Mouse (Mus musculus) lung, adult 2 months (tissue): ENCODE measurements around the gene Gm45711. TPM values are rescaled to one million over a fixed set of nuclear protein-coding genes. Genes with fewer than 3 reads are reported as not detected.

Experiments
- DNase-seq: peaks from one replicate; pipeline ENCODE4 v3.0.0; 2022
- H3K4me1 ChIP-seq: fragments of 200-500 bp; 2 replicates; pipeline ENCODE4 v1.6.1; 2011; ENCODE audit warnings: low read length; ENCODE audit not compliant: control insufficient read depth, insufficient read depth
- H3K4me3 ChIP-seq: fragments of 200-500 bp; replicated peaks from 2 replicates; pipeline ENCODE3; 2011; ENCODE audit warnings: low read depth, mild to moderate bottlenecking, control low read depth, low read length; ENCODE audit errors: extremely low read depth
- CTCF ChIP-seq: fragments of 200-500 bp; IDR thresholded peaks from 2 replicates; pipeline ENCODE4 v1.5.1; 2011; ENCODE audit warnings: mild to moderate bottlenecking, low read length, control low read depth; ENCODE audit not compliant: insufficient read depth
- POLR2A ChIP-seq: fragments of 200-500 bp; IDR thresholded peaks from 2 replicates; pipeline ENCODE4 v1.6.1; 2011; ENCODE audit warnings: low read depth, mild to moderate bottlenecking, control low read depth, low read length, borderline replicate concordance; ENCODE audit errors: extremely low read depth
- WGBS: fragments of 180-500 bp; shearing (Covaris S2); methylation state at CpG from one replicate; pipeline ENCODE4 v1.1.7; 2018; 5-methylcytosine and 5-hydroxymethylcytosine counted together
- polyA plus RNA-seq: library from polyadenylated mRNA; depleted of rRNA; stranded (reverse); fragments of >200 nt; gene quantifications from 2 replicates; pipeline ENCODE4 v1.2.3, GENCODE M21; 2012; rRNA removed

Gene Gm45711
- polyA plus RNA-seq, 1 experiment: not detected

GRCm38 (mm10) chr8:104242038-104242644 lies 67.7 kb downstream of the Gm45711 start:
- DNase-seq: no peak
- H3K4me3 ChIP-seq: no peak overlapping the region
- peaks cover 5% of the 10 kb centered on the region for H3K4me1 ChIP-seq
- TF ChIP-seq POLR2A (no peak), CTCF (no peak)
- 79% methylated on average over 12 of the region's 12 CpGs for WGBS

- 49% methylated on average over 10 of the region's 10 CpGs for WGBS
- DNase-seq: no peak
Measured at GRCm38 (mm10) chr8:104239418-104239861, 70.4 kb downstream of the Gm45711 start.

GRCm38 (mm10) chr8:104234573-104234972 lies 75.3 kb downstream of the Gm45711 start:
- TF ChIP-seq CTCF (0 out of 2 replicates have a peak, but pooled peaks have one; percentile 24), POLR2A (no peak)
- DNase-seq: no peak
- H3K4me3 ChIP-seq: no peak overlapping the region
- 58% methylated on average over 6 of the region's 6 CpGs for WGBS
- H3K4me1 ChIP-seq: no peaks in the 10 kb centered on the region

More at GRCm38 (mm10) chr8:104239418-104239861, 70.4 kb downstream of the Gm45711 start:
- no peak for TF ChIP-seq CTCF
- TF ChIP-seq POLR2A: no peak
- Histone ChIP-seq H3K4me3 (no peak overlapping the region), H3K4me1 (no peaks in the 10 kb centered on the region)

GRCm38 (mm10) chr8:104232919-104233318 lies 77.0 kb downstream of the Gm45711 start:
- WGBS: 88% methylated on average over 5 of the region's 5 CpGs

GRCm38 (mm10) chr8:104232039-104232438 lies 77.8 kb downstream of the Gm45711 start:
- Histone ChIP-seq H3K4me3 (no peak overlapping the region), H3K4me1 (no peaks in the 10 kb centered on the region)
- no peak for DNase-seq
- WGBS: 97% methylated on average over 4 of the region's 4 CpGs
- TF ChIP-seq POLR2A (no peak), CTCF (no peak)

More at GRCm38 (mm10) chr8:104232919-104233318, 77.0 kb downstream of the Gm45711 start:
- Histone ChIP-seq H3K4me3 (no peak overlapping the region), H3K4me1 (no peaks in the 10 kb centered on the region)
- no peak for DNase-seq
- TF ChIP-seq POLR2A (no peak), CTCF (no peak)

Other genes starting within 250 kb of the Gm45711 start
- 515 and 566 TPM in 2 replicates for gene Cdh5, start 208.5 kb downstream of the Gm45711 start, polyA plus RNA-seq
- 0.62 and 1.3 TPM in 2 replicates for gene Bean1, start 139.6 kb downstream of the Gm45711 start, polyA plus RNA-seq
- 21.9 and 25.0 TPM in 2 replicates for gene Tk2, start 61.5 kb downstream of the Gm45711 start, polyA plus RNA-seq
- gene Cklf, start 59.2 kb downstream of the Gm45711 start, polyA plus RNA-seq: 6.1 and 9.5 TPM in 2 replicates
- not detected in 2 replicates for gene Cmtm2a, start 16.9 kb downstream of the Gm45711 start, polyA plus RNA-seq
- gene Cmtm1, start 64 bp upstream of the Gm45711 start, polyA plus RNA-seq: not detected in 2 replicates
- not detected in 2 replicates for gene Gm11020, start 11.5 kb upstream of the Gm45711 start, polyA plus RNA-seq
- gene Cmtm2b, start 12.1 kb upstream of the Gm45711 start, polyA plus RNA-seq: not detected in 2 replicates
- gene Cmtm3, start 29.3 kb upstream of the Gm45711 start, polyA plus RNA-seq: 154 and 173 TPM in 2 replicates
- gene Cmtm4, start 85.7 kb upstream of the Gm45711 start, polyA plus RNA-seq: 14.9 and 22.4 TPM in 2 replicates
- 20.2 and 32.1 TPM in 2 replicates for gene Dync1li2, start 133.0 kb upstream of the Gm45711 start, polyA plus RNA-seq
- 0.05 and 0.07 TPM in 2 replicates for gene Terb1, start 199.8 kb upstream of the Gm45711 start, polyA plus RNA-seq
- 7.4 and 17.1 TPM in 2 replicates for gene Nae1, start 224.6 kb upstream of the Gm45711 start, polyA plus RNA-seq
- 1.4 and 1.8 TPM in 2 replicates for gene Car7, start 224.6 kb upstream of the Gm45711 start, polyA plus RNA-seq